Mouse (Mus musculus): ENCODE results near the gene Prune2. TPM values are rescaled to one million over a fixed set of nuclear protein-coding genes. Genes with fewer than 3 reads are reported as not detected.

Prune2 gene
- total RNA-seq (2022) = 1 to 10 TPM; 3.5 to 8.0 (median 5.6) TPM

- DNase-seq (ENCODE audit: low spot score in 2 of 2) = peak; percentile 9 to 25
These were observed at the start of gene Prune2 for GRCm38 (mm10) chr19:16955613-16956271. TSS of gene Prune2 (plus strand) at chr19:16956118.

- DNase-seq (ENCODE audit: low spot score in 2 of 2) = no peak
These were observed 44.4 kb upstream of the Prune2 start for GRCm38 (mm10) chr19:16911507-16911906.

- DNase-seq (ENCODE audit: low spot score in 2 of 2) = no peak
These were observed 31.4 kb upstream of the Prune2 start for GRCm38 (mm10) chr19:16924516-16924915.

- no peak for DNase-seq (ENCODE audit: low spot score in 2 of 2)
These were observed 21.3 kb upstream of the Prune2 start for GRCm38 (mm10) chr19:16934664-16935063.

- no peak for DNase-seq (ENCODE audit: low spot score in 2 of 2)
These were observed 7.1 kb upstream of the Prune2 start for GRCm38 (mm10) chr19:16948794-16949313.

GRCm38 (mm10) chr19:16949341-16949740 lies 6.6 kb upstream of the Prune2 start:
- no peak for DNase-seq (ENCODE audit: low spot score in 2 of 2)

GRCm38 (mm10) chr19:16950051-16950450 lies 5.9 kb upstream of the Prune2 start:
- no peak for DNase-seq (ENCODE audit: low spot score in 2 of 2)

- DNase-seq (ENCODE audit: low spot score in 2 of 2) = no peak
These were observed 5.1 kb upstream of the Prune2 start for GRCm38 (mm10) chr19:16950664-16951363.

- DNase-seq (ENCODE audit: low spot score in 2 of 2) = no peak
These were observed 1.2 kb upstream of the Prune2 start for GRCm38 (mm10) chr19:16954736-16955135.

GRCm38 (mm10) chr19:16955231-16955612 lies 696 bp upstream of the Prune2 start:
- DNase-seq (ENCODE audit: low spot score in 2 of 2) = no peak

GRCm38 (mm10) chr19:16956319-16956718 lies 401 bp downstream of the Prune2 start:
- no peak for DNase-seq (ENCODE audit: low spot score in 2 of 2)

GRCm38 (mm10) chr19:16959051-16959450 lies 3.1 kb downstream of the Prune2 start:
- DNase-seq (ENCODE audit: low spot score in 2 of 2) = no peak

- no peak for DNase-seq (ENCODE audit: low spot score in 2 of 2)
These were observed 3.6 kb downstream of the Prune2 start for GRCm38 (mm10) chr19:16959551-16959950.

- no peak for DNase-seq (ENCODE audit: low spot score in 2 of 2)
These were observed 5.1 kb downstream of the Prune2 start for GRCm38 (mm10) chr19:16961036-16961435.

GRCm38 (mm10) chr19:16963178-16963577 lies 7.3 kb downstream of the Prune2 start:
- DNase-seq (ENCODE audit: low spot score in 2 of 2) = no peak

GRCm38 (mm10) chr19:16968768-16969167 lies 12.8 kb downstream of the Prune2 start:
- DNase-seq (ENCODE audit: low spot score in 2 of 2) = no peak

- no peak for DNase-seq (ENCODE audit: low spot score in 2 of 2)
These were observed 14.7 kb downstream of the Prune2 start for GRCm38 (mm10) chr19:16970612-16971011.

GRCm38 (mm10) chr19:16978910-16979309 lies 23.0 kb downstream of the Prune2 start:
- DNase-seq (ENCODE audit: low spot score in 2 of 2) = no peak

- DNase-seq (ENCODE audit: low spot score in 2 of 2) = no peak
These were observed 25.8 kb downstream of the Prune2 start for GRCm38 (mm10) chr19:16981743-16982142.

- DNase-seq (ENCODE audit: low spot score in 2 of 2) = no peak
These were observed 29.0 kb downstream of the Prune2 start for GRCm38 (mm10) chr19:16984897-16985296.

- no peak for DNase-seq (ENCODE audit: low spot score in 2 of 2)
These were observed 32.1 kb downstream of the Prune2 start for GRCm38 (mm10) chr19:16987984-16988383.

GRCm38 (mm10) chr19:16992151-16992550 lies 36.2 kb downstream of the Prune2 start:
- DNase-seq (ENCODE audit: low spot score in 2 of 2) = no peak

- no peak for DNase-seq (ENCODE audit: low spot score in 2 of 2)
These were observed 38.3 kb downstream of the Prune2 start for GRCm38 (mm10) chr19:16994260-16994659.

Data from gastrocnemius, adult 8-10 months (tissue).